Mouse (Mus musculus) frontal cortex, postnatal 25 days (tissue): ENCODE results near the gene Isg20l2.
"Not testable (repeated sequence)": the region's sequence is repeated elsewhere in the genome, so short reads cannot be mapped to it uniquely, and the experiment has no call there.

Experiments
- DNase-seq, 2 experiments: peaks; one replicate each; pipeline ENCODE4 v3.0.0; 2022; ENCODE audit warnings: low spot score in 2 of 2

Gene Isg20l2

DNA sequence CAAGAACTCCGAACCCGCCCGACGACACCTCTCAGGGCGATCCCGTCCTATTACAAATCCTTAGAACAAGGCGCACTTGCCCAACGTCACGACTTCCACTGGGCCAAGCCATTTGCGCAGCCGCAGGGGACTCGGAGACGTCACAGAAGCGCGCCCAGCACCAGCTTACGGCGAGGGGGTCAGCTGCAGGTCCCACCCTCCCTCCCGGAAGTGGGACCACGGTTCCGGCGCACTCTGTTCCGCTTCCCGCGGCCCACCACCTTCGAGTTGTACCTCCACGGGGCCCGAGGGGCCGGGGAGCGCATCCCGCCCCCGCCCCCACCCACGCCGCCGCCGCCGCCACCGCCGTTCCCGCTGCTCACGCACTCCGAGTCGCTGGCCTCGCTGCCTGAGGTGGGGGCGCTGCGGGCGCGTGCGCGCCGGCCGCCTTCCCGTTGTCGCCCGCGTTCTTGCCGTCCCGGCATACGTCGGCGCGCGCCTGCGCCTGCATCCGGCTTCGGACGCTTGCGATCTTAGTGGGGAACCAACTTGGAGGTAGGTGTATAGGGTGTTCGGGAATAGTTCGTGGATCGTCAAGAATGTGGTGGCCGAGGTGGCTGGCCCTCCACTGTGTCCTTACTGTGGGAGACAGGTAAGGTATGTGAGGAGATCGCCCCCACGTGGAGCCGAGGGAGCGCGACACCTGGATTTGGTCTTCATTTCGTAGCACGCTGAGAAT lies at the start of gene Isg20l2, which contains the start of gene Rrnad1:
Gene Isg20l2 (plus strand): TSS at position 237 of the 718 bp plus-strand sequence.
Gene Rrnad1 (minus strand): TSS at position 640 of the 718 bp plus-strand sequence.
- DNase-seq: peak; percentile 92 to 95

GRCm38 (mm10) chr3:87884291-87884690 lies 45.8 kb upstream of the Isg20l2 start:
- DNase-seq: no peak

DNA sequence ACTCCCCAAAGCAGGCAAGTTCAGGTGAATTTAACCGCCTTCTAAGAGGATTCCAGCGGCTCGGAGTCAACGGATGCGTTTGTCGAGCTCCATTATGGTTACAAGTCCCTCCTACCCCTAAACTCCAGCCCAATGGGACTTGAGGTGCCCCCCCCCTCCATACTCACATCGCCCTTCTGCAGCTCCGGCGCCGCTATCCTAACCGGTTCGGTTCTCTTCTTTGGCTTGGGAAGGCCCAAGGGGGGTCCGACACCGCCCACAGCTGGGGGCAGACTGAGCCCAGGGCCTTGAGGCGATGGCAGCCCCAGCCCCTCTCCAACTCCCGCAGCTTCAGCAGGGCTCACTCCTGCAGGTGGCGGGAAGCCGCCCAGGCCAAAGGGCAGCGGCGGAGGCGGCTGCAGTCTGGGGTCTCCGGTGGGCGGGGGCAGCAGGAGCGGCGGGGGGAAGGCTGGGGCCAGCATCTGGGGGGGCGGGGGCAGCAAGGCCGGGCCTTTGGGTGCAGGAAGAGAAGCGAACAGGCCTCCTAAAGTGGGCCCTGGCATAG lies 45.3 kb upstream of the Isg20l2 start:
- DNase-seq: peak in 1 of 2 experiments; percentile 19

- peak; percentile 74 to 89 for DNase-seq
Observed at GRCm38 (mm10) chr3:87885281-87886003, 44.7 kb upstream of the Isg20l2 start, which contains the start of gene Prcc. Gene Prcc, minus strand, starts transcription at chr3:87885608.

DNA sequence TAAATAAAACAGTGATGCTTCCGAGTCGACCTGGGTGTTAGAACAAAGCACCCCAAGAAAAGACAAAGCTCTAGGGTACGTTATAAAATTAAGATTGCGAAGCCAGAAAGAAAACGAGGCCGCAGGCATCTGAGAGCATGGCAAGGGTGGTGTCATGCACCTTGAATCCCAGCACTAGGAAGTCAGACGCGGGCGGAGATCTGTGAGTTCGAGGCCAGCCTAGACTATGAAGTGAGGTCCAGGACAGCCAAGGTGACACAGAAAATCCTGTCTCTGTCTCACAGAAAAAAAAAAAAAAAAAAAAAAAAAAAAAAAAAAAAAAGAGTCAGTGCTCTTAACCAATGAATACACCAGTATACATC lies 44.1 kb upstream of the Isg20l2 start:
- DNase-seq: peak in 1 of 2 experiments; percentile 25

DNA sequence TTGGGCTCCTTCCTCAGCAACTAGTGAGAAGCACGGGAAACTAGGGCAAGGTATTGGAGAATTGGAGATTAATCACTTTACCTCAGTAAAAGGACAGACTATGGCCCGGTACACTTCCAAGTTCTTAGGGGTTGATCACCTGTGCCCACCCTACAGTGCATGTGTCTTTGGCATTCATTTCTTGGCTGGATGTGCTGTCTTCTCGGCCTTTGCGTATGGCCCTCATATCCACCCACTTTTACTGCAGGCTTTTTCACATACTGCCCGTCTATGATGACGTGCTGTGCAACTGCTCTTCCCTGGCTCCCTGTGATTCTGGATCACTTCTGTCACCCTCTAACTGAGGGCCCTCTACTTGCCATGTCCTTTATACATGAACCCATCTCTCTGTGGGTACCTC lies 43.7 kb upstream of the Isg20l2 start:
- no peak for DNase-seq

- not testable (repeated sequence) for DNase-seq
Observed at GRCm38 (mm10) chr3:87887400-87887799, 42.7 kb upstream of the Isg20l2 start.

DNA sequence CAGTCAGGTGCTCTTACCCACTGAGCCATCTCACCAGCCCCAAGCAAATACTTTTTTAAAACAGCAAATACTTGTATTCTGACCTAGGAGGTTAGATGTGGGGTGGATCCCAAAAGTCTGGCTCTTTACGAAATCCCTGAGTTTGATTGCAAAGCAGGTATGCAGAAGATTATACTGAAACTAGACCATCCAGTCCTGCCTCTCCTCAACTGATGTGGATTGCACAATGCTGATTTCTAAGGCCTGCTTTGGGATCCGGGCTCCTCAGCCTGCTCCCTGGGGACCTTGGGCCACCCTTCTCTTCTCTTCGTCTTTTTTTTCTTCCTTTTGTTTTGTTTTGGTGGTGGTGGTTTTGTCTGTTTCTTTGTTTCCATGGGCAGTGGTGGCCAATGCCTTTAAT lies 38.6 kb upstream of the Isg20l2 start:
- DNase-seq: no peak

DNA sequence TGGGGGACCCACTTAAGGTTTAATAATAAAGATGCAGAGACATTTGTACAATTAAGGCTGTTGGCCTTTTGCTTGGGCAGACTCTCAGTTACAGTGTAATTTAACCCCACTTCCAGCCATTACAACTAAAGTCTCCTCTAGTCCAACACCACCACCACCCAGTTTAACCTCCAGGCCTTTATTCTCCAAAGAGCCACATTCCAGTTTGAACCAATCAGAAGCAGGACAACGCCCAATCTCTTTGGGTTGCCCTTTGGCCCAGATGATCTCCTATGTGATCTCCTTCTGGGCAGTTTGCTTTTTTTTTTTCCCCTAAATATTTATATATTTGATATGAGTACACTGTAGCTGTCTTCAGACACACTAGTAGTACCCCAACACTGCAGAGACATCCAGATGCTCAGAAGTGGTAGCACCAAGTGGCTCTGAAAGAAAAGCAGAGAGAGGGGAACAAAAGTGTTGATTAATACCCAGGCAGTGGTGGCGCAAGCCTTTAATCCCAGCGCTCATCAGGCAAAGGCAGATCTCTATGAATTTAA lies 36.7 kb upstream of the Isg20l2 start:
- no peak for DNase-seq

- no peak for DNase-seq
Observed at GRCm38 (mm10) chr3:87899266-87899665, 30.8 kb upstream of the Isg20l2 start.

DNA sequence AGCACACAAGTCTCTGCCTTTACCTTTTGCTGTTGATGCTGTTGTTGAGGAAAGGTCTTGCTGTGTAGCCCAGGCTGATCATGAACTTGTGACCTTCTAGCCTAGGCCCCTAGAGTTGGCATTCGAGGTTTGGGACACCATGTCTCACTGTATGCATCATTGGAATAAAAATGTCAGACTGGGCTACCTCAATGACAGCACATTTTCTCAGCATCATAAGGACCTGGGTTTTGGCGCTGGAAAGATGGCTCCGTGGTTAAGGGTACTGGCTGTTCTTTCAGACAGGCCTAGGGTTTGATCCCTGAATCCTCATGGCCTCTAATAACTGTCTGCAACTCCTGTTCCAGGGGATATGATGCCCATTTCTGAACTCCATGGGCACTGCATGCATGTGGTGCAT lies 30.3 kb upstream of the Isg20l2 start:
- DNase-seq: no peak

DNA sequence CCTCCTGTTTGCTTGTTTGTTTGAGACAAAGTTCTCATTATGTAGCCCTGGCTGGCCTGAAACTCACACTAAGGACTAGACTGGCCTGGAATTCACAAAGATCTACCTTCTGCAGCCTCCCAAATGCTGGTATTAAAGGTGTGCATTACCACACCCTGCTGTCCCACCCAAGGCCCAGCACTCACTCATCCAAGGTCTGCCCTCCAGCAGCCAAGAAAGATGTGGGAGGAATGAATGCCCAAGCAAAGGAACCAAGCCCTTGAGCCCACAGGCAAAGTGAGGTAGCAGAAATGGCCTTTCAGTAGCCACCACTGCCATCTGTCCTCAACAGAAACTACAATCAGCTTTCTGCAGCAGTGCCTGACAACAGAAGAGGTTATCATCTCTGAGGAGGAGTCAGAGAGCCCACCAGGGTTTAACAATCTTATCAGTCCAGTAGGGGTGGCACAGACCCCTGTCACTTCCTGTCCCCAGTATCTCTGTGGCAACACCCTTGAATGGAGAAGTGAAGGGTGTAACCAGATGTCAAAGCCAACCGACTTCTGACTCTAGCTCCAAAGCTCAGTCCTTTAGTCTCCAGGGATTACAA lies 29.0 kb upstream of the Isg20l2 start:
- DNase-seq: no peak

DNA sequence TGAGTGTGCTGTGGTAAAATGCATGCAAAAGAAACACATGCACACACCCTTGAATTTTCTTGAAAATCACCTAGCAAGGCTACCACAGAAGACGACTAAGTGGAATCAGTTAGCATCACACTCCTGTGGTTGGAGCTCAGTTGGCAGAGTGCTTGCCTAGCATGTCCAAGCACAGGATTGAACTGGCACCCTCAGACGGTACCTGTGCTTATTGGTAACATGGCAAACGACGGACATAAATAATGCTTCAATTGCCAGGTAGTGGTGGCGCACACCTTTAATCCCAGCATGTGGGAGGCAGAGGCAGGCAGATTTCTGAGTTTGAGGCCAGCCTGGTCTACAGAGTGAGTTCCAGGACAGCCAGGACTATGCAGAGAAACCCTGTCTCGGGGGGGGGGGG lies 28.2 kb upstream of the Isg20l2 start:
- not testable (repeated sequence) for DNase-seq

- no peak for DNase-seq
Observed at GRCm38 (mm10) chr3:87903821-87904220, 26.3 kb upstream of the Isg20l2 start.

DNA sequence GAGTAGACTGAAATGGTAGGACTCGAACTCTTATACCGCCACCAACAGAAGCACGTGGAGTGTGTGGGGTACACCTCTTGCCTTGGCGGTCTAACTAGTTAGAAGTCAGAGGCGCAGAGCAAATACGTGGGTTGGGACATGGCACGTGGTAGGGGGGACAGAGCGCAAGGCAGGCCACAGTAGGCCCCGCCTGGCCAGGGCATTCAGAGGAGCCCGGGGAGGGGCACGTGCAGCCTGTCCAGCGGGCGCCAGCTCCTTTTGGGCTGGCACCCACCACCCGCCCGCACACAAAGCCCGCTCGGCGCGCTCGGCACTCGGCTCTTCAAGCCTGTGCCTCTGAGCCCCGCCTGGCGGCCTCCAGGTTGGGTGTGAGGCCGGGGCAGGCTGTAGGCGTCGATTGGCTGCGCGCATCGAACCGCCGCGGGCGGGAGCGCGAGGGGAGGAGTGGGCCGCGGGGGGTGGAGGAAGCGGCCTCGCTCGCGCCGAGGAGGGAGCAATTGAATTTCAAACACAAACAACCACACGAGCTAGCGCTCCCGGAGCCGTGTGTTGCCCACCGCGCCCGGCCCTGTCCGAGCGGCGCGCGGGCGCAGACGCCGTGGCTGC lies 24.1 kb upstream of the Isg20l2 start, which contains the start of gene Hdgf:
Gene Hdgf (plus strand): TSS at position 442 of the 606 bp plus-strand sequence.
- DNase-seq: peak; percentile 73 to 86

- peak in 1 of 2 experiments; percentile 53 for DNase-seq
Observed at GRCm38 (mm10) chr3:87906601-87906980, 23.5 kb upstream of the Isg20l2 start.

- no peak for DNase-seq
Observed at GRCm38 (mm10) chr3:87906981-87907857, 22.9 kb upstream of the Isg20l2 start.

- no peak for DNase-seq
Observed at GRCm38 (mm10) chr3:87907906-87908305, 22.2 kb upstream of the Isg20l2 start.

DNA sequence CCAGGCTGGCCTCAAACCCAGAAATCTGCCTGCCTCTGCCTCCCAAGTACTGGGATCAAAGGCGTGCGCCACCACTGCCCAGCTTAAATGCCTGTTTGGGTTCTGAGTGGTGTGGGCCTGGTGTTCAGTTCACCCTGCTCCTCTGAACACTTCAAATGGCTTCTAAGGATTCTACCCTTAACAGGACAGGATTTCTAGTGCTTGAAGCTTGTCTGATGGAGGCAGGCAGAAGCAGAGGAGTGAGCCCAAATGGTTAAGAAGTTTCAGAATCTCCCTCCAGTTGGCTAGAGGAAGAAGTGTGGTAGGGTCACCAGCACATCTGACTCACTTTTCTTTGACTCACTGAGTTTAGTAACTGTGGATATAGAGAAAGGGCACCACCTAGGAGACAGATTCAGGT lies 20.7 kb upstream of the Isg20l2 start:
- no peak for DNase-seq

DNA sequence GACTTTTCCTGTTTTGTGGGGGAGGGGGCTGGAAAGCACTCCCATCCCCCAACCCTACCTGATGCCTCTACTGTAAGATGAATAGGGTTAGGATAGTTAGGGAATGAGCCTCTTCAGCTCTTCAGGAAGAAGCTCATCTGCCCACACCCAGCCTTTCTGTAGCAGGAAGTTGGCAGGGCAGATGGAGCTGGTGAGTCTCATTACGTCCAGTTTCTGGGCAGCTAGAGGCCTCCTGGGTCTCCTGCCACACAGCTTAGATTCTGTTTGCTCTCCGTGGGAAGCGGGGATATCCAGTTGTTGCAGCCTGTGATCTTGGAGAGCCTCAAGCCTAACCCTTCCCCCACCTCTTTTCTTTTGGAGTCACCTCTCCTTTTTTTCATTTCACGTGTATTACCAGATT lies 20.2 kb upstream of the Isg20l2 start:
- no peak for DNase-seq
